Mouse (Mus musculus) naive thymus-derived CD4-positive, alpha-beta T cell, adult 2 months (primary cell): ENCODE results near the gene Pnmt.
A peak's percentile ranks its signal among the peaks of the same experiment; 100 is the strongest.

Experiments
- DNase-seq: peaks from one replicate; pipeline ENCODE4 v3.0.0-alpha.2; 2011; ENCODE audit warnings: low read depth

Gene Pnmt

DNA sequence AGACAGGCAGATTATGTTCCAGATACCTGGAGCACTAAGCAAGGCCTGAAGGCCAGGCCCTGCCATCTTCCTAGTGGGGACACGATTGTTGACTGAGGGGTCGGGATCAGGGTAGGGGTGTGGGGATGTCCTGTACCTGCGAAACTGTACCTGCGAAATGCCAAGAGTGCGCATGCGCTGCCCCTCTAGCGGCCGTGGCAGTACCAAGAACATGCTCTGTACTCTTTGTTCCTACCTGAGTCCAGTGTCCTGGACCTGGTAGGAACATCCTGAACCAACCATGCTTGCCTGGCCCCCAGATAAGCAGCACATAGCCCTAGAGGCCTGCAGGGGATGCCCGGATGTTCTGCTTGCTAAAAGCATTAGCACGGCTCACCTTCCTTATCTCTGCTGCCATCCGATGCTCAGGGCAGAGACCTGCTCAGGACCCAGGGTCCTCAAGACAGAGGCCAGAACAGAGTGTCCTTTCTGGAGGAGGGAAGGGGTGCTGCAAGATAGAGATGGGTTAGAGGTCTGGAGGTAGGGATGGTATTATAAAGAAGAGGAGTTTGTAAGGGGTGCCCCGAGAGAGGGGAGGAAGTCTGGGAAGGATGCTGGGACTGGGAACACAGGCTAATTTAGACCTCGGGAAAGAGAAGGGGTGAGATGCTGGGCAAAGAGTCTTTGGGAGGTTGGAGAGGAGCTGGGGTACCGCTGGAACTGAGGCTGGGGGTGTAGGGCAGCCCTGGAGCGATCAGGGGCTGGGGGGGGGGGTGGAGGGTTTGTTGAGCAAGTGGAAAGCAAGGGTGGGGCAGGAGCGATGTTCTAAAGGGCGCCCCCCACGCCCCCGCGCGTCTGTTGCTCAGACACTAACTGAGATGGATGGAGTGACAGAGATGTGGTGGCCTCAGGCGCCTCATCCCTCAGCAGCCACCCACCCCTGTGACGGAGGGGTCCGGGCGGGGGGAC is at the start of gene Pnmt:
TSS of gene Pnmt (plus strand) at position 813 of the 948 bp plus-strand sequence.
- no peak for DNase-seq

DNA sequence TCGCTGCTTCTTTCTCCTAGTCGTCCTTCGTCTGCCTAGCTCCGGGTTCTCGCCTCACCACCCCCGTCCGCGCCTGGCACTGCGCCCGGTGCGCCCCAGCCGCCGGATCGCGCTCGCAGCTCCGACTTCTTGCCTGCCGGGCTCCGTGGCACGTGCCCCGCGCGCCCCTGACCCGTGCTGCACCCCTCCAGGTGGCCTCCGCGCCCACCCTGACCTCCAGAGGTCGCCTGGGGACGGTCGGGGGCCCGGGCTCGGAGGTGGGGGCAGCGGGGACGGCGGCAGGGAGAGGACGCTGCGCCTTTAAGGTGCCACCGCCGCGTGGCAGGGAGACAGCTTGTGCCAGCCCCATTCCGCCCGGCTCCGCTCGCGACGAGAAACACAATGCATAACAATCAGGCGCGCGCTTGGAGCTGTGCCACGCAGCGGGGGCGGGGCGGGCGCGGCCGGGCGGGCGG is 47.7 kb upstream of the Pnmt start:
- DNase-seq, result no peak

DNA sequence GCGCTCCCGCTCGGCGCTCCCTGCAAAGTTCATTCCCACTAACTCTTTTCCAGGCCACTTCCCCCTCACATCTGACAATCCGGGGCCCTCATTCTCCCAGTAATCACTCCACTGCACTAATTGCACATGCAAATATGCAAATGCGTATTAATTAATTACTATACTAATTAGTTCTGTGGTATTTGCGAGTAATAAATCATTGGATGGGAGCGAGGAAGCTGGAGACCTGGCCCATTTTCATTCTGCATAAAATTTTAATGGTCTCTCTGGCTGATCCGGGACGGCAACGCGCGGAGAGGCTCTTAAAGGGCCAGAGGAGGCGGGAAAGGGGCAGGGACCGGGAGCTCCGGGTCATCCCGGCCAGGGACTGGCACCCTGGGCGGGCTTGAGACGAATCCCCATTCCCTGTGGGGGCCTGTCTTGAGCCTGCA is 47.2 kb upstream of the Pnmt start:
- DNase-seq, result no peak

DNA sequence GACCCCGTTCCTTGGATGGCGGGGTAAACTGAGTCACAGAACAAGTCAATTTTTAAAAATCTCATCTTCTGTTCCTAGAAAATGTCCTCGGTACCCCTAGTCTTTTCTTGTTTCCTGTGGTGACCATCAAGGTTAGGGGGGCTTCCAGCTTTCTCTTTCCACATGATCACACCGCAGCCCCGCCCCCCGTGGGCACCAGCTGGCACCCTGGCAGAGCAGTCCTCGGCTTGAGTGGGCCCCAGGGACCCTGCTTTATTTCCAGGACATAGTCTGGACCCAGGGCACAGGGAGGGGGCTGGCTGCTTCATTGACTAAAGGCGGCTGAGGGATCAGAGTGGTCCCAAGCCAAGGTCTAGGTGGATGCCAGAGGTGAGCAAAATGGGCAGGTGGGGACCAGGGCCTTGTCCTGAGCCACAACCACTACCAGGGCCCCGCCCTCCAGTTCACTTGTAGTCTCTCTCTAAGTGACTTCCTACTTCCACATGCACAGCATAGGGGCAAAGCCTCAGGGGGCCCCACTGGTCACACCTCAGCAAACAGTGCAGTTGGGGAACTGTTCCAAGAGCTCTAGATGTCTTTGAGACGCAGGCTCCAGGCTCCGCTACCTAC is 46.5 kb upstream of the Pnmt start:
- DNase-seq, result no peak

DNA sequence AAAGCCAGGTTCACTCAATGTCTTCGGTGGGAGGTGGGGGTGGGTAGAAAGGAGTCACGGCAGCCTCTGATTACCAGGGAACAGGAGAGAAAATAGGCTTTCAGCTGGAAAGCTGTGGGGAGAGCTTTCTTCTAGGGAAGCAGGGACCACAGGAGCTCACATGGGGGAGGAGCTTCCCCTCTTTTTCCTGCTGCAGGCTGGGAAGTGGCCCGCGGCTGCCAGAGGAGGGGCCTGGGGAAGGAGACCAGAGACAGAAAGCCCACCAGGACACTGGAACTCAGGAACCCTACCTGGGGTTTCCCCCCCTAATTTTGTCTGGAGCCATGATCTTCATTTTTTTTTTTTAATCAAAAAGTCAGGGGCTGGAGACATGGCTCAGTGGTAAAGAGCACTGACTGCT is 45.7 kb upstream of the Pnmt start:
- DNase-seq, result no peak

DNA sequence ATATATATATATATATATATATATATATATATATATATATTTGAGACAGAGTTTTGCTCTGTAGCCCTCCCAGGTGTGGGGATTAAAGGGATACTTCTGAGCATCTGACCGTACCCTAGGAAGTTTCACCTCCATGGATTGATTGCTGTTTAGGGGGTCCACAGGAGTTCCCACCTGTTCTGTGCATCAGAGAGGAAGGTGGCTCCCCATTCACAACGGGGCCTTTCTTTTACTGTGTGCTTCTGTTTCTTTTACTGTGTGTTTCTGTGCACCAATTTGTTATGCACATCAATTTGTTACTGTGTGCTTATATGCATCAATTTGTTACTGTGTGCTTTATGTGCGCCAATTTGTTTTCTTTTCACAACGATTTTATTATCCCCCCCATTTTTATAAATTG is 45.1 kb upstream of the Pnmt start:
- no peak for DNase-seq

DNA sequence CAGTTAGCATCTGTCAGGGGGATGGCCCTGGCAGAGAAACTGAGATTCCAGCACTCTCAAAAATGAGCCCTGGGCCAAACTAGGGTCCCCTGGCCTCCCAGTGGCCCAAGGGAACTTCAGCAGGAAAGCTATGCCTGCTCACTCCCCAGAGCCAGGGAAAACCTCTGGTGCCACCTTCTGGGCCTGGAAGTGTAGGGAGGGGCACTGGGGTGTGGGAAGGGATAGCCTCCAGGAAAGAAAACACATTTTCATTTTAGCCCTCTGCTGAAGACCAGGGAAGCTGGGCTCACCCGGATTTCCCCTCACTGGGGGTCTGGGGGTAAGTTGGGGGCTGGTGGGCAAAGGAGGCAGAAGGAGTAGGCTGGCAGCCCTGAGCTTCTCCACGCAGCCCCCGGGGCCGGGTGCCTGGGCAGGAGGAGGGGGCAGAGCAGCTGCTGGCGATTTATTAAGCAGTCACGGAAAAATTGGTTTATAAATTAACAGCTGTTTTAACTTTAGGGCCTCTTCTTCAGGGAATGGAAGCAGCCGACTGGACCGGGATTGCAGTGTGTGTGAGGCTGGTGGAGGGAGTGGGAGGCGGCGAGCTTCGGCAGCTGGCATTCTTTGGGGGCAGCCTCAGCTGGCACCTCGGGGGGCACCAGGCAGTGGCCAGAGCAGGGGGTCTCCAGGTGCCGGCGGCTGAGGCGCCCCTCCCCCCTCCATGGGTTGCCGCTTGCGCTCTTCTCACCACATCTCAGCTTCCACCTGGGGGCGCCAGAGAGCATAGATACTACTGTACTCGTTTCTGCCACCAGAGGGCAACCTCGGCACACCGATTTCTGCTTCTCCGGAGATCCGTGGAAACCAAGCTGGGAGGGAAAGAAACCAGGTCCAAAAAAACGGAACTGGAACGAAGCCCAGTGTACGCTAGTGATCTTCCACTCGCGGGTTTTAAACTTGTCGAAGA is 44.0 kb upstream of the Pnmt start:
- peak; percentile 96 for DNase-seq

DNA sequence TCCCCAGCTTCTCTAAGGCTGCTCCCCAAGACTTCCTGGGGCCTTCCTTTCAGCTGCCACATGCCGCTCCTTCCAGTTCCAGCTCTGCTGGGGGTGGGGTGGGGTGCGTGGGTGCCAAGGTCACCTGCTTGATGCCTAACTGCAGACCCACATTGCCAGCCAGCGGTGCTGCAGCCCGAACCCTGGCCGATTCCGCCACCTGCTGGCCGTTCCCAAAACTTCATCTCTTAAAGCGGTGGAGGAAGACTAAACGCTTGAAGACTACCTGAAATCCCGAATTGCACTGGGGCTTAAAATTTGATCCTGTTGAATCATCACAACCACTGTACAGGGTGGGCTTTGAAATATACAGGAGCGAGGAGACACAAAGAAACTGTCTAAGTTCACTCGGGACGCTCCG is 41.0 kb upstream of the Pnmt start:
- DNase-seq, result peak; percentile 83

DNA sequence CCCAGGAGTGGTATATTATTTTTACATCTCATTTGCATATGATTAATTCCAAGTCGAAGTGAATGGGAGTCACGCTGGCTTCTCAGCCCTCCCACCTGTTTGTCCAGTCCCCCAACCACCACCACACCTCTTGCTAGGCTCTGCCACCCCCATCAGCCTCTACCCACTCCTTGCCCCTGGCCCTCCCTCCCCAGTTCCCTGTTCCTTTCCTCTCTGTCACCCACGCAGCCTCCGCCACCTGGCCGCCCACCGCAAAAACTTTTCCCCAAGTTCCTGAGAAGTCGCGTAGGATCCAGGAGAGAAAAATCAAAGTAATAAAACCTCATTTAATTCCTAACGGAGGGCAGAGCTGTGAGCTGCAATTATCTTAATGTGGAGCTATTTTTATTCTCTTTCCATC is 40.1 kb upstream of the Pnmt start:
- DNase-seq, result no peak

DNA sequence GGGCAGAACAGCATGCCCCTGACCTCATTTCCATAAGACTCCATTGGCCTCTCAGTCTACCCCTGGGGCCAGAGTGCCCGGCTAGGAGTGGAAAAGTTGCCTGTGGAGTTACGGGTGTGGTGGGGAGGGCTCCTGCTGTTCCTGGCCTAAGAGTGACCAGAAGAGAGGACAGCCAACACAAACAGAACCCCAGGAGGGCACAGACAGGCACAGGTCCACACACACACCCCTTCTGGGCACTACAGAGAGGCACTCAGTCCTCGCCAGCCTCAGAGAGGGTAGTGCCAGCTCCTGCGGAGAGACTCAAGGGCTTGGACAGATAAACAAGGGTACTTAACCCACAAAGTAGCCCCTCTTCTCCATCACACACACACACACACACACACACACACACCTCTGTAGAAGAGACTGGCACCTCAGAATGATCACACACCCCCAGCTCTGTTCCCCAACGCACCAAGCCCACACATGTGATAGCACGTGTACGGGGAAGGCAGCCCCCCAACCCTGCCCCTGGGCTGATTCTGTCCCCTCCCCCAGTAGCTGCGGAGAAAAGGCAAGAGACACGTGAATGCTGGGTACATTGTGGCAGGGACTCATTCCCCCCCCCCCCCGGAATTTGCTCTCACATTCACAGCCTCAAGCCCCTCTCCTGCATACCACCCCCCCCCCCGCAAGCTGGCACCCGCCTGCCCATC is 38.7 kb upstream of the Pnmt start:
- no peak for DNase-seq

DNA sequence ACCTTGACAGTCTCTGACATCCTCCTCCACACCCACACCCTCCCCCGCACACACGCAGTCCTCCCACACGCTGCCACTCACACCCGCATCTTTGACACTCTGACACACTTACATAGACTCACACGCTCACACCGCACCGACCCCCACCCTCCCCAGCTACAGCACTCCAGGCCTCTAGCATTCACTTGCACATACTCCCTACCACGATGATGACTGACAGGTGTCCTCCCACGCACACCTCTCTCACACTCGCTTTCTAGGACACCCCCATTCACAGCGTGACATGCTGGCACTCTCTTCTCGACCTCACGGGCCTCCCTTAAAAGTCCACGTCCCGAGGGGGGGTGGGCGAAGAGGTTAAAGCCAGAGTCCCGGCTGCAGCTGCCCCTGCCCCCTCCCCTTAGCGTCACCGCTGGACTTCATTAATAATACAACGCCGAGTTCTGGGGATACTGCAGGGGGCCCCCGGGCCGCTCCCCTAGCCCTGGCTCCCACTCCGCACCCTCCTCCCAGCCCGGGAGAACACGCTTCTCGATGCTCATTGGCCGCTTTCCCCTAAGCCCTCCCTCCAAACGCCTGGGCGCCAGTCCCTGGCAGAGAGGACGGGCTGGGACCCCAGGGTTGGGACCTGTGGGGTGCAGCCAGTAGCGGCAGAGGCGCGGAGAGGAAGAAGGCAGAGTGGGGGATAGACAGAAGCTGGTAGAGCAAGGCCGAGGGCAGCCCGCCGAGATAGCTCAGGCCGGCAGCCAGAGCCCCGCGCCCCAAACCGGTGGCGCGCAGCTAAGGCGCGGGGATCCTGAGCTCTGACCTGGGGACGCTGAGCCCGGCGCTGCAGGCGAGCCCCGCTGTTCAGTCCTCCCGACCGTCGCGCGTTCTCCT is 37.9 kb upstream of the Pnmt start, which contains the start of gene Ppp1r1b:
TSS of gene Ppp1r1b (plus strand) at position 322 of the 879 bp plus-strand sequence.
- DNase-seq, result peak; percentile 58

DNA sequence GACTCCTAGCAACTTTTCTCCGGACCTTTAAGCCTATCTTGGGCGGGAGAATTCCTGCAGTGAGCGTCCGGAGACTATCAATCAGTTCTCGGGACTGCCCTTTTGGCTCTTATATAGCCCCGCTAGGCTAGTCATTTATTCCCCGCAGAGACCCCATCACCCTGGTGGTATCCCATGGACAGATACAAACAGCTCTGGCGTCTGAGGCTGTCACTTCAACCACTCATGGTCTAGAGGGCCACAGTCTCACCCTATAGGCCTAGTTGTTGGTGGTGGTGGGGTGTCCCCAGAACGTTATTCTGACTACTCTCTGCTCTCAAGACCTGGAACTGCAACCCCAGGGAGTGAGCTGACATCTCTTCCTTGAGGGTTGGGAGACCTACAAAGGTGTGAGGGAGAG is 36.9 kb upstream of the Pnmt start:
- DNase-seq, result no peak

DNA sequence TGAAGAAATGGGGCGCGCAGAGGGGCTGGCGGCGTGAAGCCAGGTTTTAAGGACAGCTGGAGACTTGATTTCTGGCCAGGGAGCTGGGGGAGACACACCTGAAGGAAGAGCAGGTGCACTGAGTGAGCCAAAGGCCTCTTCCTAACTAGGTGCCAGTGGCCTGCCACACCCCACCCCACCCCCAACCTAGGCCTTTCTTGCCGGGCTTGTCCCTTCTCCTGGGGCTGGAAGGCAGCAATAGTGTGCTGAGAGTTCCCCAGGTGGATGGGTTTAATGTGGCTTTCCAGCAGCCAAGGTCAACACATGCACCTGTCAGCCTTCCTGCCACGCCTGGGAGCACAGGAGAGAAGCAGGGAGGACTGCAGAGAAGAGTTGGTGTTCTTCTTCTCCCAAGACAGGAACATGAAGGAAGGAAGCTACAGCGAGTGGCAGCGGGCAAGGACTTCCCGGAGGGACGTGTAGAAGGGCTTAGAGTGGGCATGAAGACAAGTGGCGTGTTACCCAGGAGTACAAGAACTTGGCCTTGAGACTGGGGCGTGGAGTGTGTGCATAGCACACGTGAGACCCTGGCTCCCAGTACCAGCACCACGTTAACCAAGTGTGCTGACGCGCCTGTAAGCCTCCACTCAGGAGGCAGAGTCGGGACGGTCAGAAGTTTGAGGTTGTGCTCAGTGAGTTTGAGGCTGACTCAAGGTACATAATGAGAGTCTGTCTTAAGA is 33.8 kb upstream of the Pnmt start:
- no peak for DNase-seq

DNA sequence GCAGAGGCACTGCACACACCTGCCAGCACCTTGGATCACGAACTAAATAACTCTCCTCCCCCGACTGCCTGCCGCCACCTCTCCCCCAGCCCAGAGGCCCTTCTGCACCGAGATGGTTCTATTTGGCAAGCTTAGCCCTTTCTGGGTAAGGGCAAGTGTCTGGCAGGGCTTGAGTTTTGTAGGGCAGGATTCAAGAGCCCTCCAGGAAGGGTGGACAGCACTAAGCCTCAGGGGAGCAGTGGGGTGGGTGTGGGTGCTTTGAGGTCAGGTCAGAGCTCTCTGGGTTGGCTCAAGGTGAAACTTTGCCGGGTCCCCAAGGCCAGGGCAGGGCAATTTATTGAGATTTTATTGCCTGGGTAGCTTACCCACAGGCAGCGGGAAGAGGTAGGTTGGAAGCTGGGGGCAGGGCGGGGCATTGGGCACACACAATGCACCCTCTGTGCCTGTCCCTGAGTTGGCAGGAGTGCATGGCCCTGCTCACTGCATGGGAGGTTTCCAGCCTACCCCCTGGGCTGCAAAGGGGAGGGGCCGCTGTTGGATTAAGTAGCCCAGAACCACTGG is 32.5 kb upstream of the Pnmt start:
- no peak for DNase-seq

DNA sequence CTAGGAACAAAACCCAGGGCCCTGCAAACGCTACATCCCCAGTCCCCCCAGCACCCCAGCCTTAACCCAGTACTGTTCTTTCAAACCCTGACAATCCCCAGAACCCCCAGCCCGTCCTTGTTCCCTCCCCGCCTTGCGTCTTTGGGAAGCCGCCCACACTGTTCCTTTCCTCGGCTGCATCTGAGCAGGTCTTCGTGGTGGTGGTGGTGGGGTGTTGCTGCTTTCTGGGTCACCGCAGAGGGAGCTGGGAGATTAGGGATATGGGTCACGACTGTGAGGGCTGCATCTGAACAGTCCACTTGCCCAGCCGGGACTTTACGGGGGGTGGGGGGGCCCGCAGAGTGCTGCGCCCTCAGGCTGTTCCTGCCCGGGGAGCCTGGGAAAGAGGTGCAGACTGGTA is 31.8 kb upstream of the Pnmt start:
- DNase-seq, result no peak

DNA sequence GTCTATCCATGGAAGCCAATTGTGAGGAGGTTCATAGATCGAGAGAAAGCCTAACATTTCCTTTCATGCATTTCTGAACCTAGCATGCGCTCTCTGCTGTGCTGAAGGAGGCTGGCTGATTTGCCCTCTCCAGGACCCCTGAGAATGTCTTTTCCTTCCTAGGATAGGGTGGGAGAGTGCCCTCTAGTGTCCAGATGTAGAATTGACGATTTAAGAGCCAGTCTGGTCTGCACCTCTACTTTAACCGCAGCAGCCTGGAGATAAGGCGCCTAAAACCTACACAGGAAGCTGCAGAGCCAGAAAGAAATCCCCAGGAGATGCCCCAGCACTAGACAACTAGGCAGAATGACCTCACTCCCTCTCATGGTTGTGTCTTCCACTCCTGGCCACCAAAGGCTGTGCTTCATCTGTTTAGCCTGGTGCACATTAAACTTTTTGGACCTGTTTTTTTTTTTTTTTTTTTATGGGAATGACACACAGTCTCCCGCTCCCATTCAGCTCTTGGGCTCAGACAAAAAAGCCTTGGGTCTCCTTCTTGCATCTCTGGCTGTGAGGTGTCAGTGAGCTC is 30.4 kb upstream of the Pnmt start:
- peak; percentile 87 for DNase-seq

DNA sequence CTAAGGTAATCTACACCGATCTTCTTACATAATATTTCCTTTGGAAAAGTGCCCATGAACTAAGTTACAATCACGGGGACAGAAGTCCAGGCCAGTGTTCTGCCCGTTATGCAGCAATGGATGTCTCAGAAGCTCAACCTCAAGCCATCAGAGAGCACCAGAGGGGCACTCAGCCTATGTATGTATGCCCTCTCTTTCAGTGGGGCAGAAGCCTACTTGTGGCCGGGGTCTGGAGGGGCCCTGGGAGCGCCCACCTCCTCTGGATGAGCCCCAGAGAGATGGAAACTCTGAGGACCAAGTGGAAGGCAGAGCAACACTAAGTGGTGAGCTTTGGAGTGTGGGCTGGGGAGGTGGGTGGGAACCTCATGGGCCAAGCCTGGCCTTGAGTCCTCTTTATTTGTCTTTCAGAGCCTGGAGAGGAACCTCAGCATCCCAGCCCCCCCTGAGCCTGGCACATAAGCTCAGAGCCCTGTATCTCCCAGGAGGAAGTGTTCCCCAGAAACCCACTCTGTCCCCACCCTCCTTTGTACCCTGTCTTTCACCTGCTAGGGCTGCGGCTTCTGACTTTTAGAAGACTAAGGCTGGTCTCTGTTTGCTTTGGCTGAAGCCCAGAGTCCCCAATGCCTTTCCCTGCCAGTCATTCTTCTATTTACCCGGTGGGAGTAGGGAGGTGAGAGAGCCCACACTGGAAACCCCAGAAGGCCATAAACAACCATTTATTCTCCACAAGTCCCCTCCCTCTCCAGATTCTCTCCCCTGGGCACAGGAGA is 29.4 kb upstream of the Pnmt start:
- DNase-seq, result no peak

DNA sequence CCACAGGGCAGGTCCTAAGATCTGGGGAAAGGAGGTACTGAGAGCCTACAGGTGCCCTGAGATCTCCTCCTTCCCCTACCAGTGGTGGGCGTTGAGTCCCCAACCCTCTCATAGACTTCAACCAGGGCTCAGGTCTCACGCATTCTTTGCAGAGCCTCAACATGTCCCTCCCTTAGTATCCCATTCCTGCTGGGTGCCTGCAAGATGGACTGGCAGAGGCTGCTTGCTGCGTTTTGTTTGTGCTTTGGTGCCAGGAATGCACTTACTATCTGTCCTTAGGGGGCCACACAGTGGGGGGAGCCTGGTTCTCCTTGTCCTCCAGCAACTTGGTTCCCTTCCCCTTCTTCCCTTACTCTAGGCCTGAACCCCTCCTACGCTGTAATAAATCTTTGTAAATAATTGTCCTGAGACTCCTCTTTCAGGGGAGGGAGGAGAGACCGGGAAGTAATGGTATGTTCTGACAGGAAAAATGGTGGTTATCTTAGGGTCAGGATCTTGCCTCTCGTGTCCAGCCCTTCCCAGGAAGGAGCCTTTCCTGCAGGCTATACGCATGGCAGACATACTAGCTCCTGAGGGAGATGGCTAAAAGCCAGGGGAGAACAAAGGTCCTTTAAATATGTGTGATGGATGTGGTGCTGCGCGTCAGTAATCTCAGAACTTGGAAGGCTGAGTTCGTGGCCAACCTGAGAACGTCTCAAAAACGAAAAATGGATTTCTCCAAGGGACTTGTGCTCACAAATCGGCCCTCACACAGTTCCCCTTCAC is 28.7 kb upstream of the Pnmt start:
- no peak for DNase-seq
